Mouse (Mus musculus) CH12.LX (cell line): ENCODE data around the gene Klf9. TPM values are rescaled to one million over a fixed set of nuclear protein-coding genes. Genes with fewer than 3 reads are reported as not detected.
A peak's percentile ranks its signal among the peaks of the same experiment; 100 is the strongest.

Source experiments
- DNase-seq: peaks from one replicate; pipeline ENCODE4 v3.0.0-alpha.2; 2013; ENCODE audit errors: extremely low read depth
- H3K27ac ChIP-seq: 2 replicates; pipeline ENCODE4 v1.5.1; 2012; ENCODE audit warnings: low read depth, mild to moderate bottlenecking, control low read depth, moderate library complexity; ENCODE audit not compliant: insufficient read depth
- H3K27me3 ChIP-seq: replicated peaks from 2 replicates; pipeline ENCODE3; 2012; ENCODE audit warnings: inconsistent platforms
- H3K36me3 ChIP-seq, 2 experiments: replicated peaks in 1 of 2; 2 replicates each; pipeline versions ENCODE3 to v1.6.1; 2012; ENCODE audit warnings: inconsistent platforms in 1 of 2, low read length in 1 of 2, mild to moderate bottlenecking in 1 of 2, mixed read lengths in 1 of 2, moderate library complexity in 1 of 2; ENCODE audit not compliant: control insufficient read depth in 1 of 2, insufficient read depth in 1 of 2
- H3K4me1 ChIP-seq, 2 experiments: 2 replicates each; pipeline ENCODE4 v1.6.1; 2012; ENCODE audit warnings: inconsistent platforms in 1 of 2, moderate library complexity in 1 of 2; ENCODE audit not compliant: insufficient read depth in 2 of 2, control insufficient read depth in 1 of 2
- H3K4me2 ChIP-seq: 2 replicates; pipeline ENCODE4 v1.6.1; 2012; ENCODE audit warnings: low read depth, mild to moderate bottlenecking, control low read depth; ENCODE audit not compliant: poor library complexity, insufficient read depth, severe bottlenecking
- H3K4me3 ChIP-seq, 3 experiments: fragments of 150-350 bp in 1 of 3; sonication (generic) in 1 of 3; replicated peaks in 1 of 3; 2 replicates each; pipeline versions ENCODE3 to v1.5.1; 2011 to 2012; ENCODE audit warnings: low read depth in 2 of 3, low read length in 2 of 3, mild to moderate bottlenecking in 2 of 3, moderate library complexity in 2 of 3, control low read depth in 1 of 3, improper control_type of control experiment in 1 of 3, inconsistent platforms in 1 of 3, mixed read lengths in 1 of 3; ENCODE audit not compliant: poor library complexity in 1 of 3
- H3K79me2 ChIP-seq: replicated peaks from 2 replicates; pipeline ENCODE4 v1.6.1; 2012; ENCODE audit warnings: mild to moderate bottlenecking, moderate library complexity; ENCODE audit not compliant: control insufficient read depth, poor library complexity, insufficient read depth, severe bottlenecking; ENCODE audit errors: extremely low read depth
- H3K9ac ChIP-seq: 2 replicates; pipeline ENCODE4 v1.6.1; 2012; ENCODE audit warnings: low read depth, mild to moderate bottlenecking, control low read depth, moderate library complexity; ENCODE audit not compliant: insufficient read depth
- H3K9me3 ChIP-seq: replicated peaks from 2 replicates; pipeline ENCODE3; 2012; ENCODE audit warnings: low read length, inconsistent platforms, mixed read lengths
- ETS1 ChIP-seq: conservative IDR thresholded peaks from 2 replicates; pipeline ENCODE4 v1.6.1; 2012; ENCODE audit warnings: low read depth, mild to moderate bottlenecking, inconsistent platforms, low read length, improper control_type of control experiment, moderate library complexity
- HCFC1 ChIP-seq: IDR thresholded peaks from 2 replicates; pipeline ENCODE4 v1.6.1; 2012; ENCODE audit warnings: low read depth, mild to moderate bottlenecking, inconsistent platforms, low read length, improper control_type of control experiment
- IRF4 ChIP-seq: IDR thresholded peaks from 2 replicates; pipeline ENCODE4 v1.6.1; 2014; ENCODE audit warnings: low read depth, mild to moderate bottlenecking, inconsistent platforms, low read length, improper control_type of control experiment
- JUN ChIP-seq: IDR thresholded peaks from 2 replicates; pipeline ENCODE4 v1.6.1; 2011; ENCODE audit warnings: low read depth, mild to moderate bottlenecking, low read length, improper control_type of control experiment, moderate library complexity; ENCODE audit not compliant: insufficient read depth
- KAT2A ChIP-seq: IDR thresholded peaks from 2 replicates; pipeline ENCODE4 v1.6.1; 2012; ENCODE audit warnings: low read length, improper control_type of control experiment, inconsistent platforms; ENCODE audit not compliant: insufficient replicate concordance
- MAX ChIP-seq: IDR thresholded peaks from 2 replicates; pipeline ENCODE4 v1.6.1; 2011; ENCODE audit warnings: low read length, improper control_type of control experiment
- MAZ ChIP-seq: IDR thresholded peaks from 2 replicates; pipeline ENCODE4 v1.6.1; 2012; ENCODE audit warnings: low read depth, mild to moderate bottlenecking, inconsistent platforms, low read length, improper control_type of control experiment, moderate library complexity
- MYC ChIP-seq: IDR thresholded peaks from 2 replicates; pipeline ENCODE4 v1.6.1; 2011; ENCODE audit warnings: low read depth, mild to moderate bottlenecking, improper control_type of control experiment, low read length
- NELFE ChIP-seq: IDR thresholded peaks from 2 replicates; pipeline ENCODE4 v1.6.1; 2011; ENCODE audit warnings: low read depth, low read length, improper control_type of control experiment
- POLR2A ChIP-seq: IDR thresholded peaks from 2 replicates; pipeline ENCODE4 v1.6.1; 2011; ENCODE audit warnings: low read depth, mild to moderate bottlenecking, improper control_type of control experiment, low read length
- SIN3A ChIP-seq: IDR thresholded peaks from 2 replicates; pipeline ENCODE4 v1.6.1; 2012; ENCODE audit warnings: low read length, improper control_type of control experiment, inconsistent platforms
- TBP ChIP-seq: conservative IDR thresholded peaks from 2 replicates; pipeline ENCODE4 v1.6.1; 2011; ENCODE audit warnings: low read depth, low read length, improper control_type of control experiment
- TCF12 ChIP-seq: IDR thresholded peaks from 2 replicates; pipeline ENCODE4 v1.6.1; 2014; ENCODE audit warnings: low read depth, mild to moderate bottlenecking, inconsistent platforms, low read length, improper control_type of control experiment
- UBTF ChIP-seq: IDR thresholded peaks from 2 replicates; pipeline ENCODE4 v1.6.1; 2012; ENCODE audit warnings: low read depth, mild to moderate bottlenecking, inconsistent platforms, low read length, improper control_type of control experiment, moderate library complexity
- USF1 ChIP-seq: IDR thresholded peaks from 2 replicates; pipeline ENCODE4 v1.6.1; 2014; ENCODE audit warnings: low read depth, mild to moderate bottlenecking, inconsistent platforms, low read length, improper control_type of control experiment
- USF2 ChIP-seq: conservative IDR thresholded peaks from 2 replicates; pipeline ENCODE4 v1.6.1; 2011; ENCODE audit warnings: low read depth, low read length, improper control_type of control experiment
- ZMIZ1 ChIP-seq: IDR thresholded peaks from 2 replicates; pipeline ENCODE4 v1.6.1; 2012; ENCODE audit warnings: low read depth, mild to moderate bottlenecking, inconsistent platforms, low read length, improper control_type of control experiment
- dilution Hi-C: fragments of 300-500 bp; cut with MboI; formaldehyde crosslinking; loops from 2 replicates; pipeline ENCODE4 v1.14.3; 2020; ENCODE audit warnings: low sequenced_read_pairs; ENCODE audit not compliant: extremely low pct_unique_long_range_greater_than_20kb, extremely low pct_ligation_motif_present
- in situ Hi-C: fragments of 300-500 bp; cut with MboI; formaldehyde crosslinking; loops from 3 replicates; pipeline ENCODE4 v1.14.3; 2019; ENCODE audit warnings: low sequenced_read_pairs, low pct_ligation_motif_present, low pct_unique_long_range_greater_than_20kb, mixed read lengths
- polyA plus RNA-seq: library from polyadenylated mRNA; unstranded; fragments of >175 nt; gene quantifications from 2 replicates; pipeline ENCODE4 v1.2.1, GENCODE M21; 2012; ENCODE audit warnings: low read depth; ENCODE audit not compliant: insufficient read length
- total RNA-seq, 2 experiments: library from RNA; depleted of rRNA; stranded (reverse); fragments of 300-350 nt in 1 of 2; fragments of >200 nt in 1 of 2; gene quantifications; 2 replicates each; pipeline ENCODE4 v1.2.3; 2012 to 2014

Gene Klf9
- total and polyA plus RNA-seq, 3 experiments = not detected

DNA sequence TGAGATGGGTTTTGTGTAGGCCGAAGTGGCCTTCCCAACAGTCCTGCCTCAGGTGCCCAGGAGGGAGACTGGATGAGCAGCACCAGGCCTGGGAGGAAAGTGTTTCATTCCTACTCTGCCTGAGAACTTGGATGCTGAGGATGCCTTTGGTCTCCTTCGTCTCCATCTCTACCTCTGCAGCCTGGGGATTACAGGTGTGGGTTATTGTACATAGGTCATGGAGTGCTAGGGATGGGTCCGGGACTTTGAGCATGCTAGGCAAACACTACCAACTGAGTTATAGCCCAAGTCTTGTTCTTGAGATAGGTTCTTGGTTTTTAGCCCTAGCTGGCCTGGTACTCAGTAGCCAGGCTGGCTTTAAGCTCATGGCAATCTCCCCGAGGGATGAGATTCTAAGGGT is 42.5 kb downstream of the Klf9 start:
- Histone ChIP-seq H3K9me3 (no peaks in the 10 kb centered on the region), H3K79me2 (no peaks in the 10 kb centered on the region), H3K27me3 (no peaks in the 10 kb centered on the region), H3K9ac (no peak overlapping the region), H3K4me2 (no peak overlapping the region), H3K36me3 (peaks cover 5 to 50% of the 10 kb centered on the region in 2 experiments), H3K27ac (no peak overlapping the region), H3K4me1 (peaks cover 0 to 6% of the 10 kb centered on the region in 2 experiments; a peak in 1 of 4 replicates), H3K4me3 (no peak overlapping the region)
- no peak for TF ChIP-seq UBTF
- no peak for DNase-seq
- dilution Hi-C loops = no loop called here
- in situ Hi-C loops = no loop called here

DNA sequence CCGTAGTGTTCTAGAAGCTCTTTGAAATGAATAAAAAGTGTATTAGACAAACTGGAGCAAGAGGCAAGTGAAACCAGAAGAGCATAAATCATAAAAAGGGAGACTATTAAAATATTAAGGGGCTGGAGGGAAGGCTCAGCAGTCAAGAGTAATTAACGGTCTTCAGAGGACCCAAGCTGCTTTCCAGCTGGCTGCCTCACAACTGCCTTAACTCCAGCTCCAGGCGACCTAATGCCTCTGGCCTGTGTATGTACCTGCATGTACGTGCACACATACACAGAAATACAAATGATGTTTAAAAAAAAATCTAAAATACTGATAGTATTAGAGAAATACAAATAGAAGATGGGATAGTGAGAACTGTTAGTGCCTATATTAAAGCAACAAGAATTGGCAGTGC is 43.0 kb downstream of the Klf9 start:
- Histone ChIP-seq H3K9ac (no peak overlapping the region), H3K9me3 (no peaks in the 10 kb centered on the region), H3K4me3 (no peak overlapping the region), H3K27me3 (no peaks in the 10 kb centered on the region), H3K4me1 (peaks cover 0 to 9% of the 10 kb centered on the region in 2 experiments; a peak in 2 of 4 replicates), H3K4me2 (no peak overlapping the region), H3K27ac (no peak overlapping the region), H3K36me3 (peaks cover 5 to 56% of the 10 kb centered on the region in 2 experiments), H3K79me2 (no peaks in the 10 kb centered on the region)
- no peak for TF ChIP-seq JUN
- TF ChIP-seq MYC = no peak
- no peak for TF ChIP-seq IRF4
- no peak for TF ChIP-seq KAT2A
- TF ChIP-seq USF2 = no peak
- TF ChIP-seq HCFC1 = no peak
- TF ChIP-seq SIN3A = no peak
- in situ Hi-C loops (no loop called here), dilution Hi-C loops (no loop called here)
- DNase-seq = no peak

DNA sequence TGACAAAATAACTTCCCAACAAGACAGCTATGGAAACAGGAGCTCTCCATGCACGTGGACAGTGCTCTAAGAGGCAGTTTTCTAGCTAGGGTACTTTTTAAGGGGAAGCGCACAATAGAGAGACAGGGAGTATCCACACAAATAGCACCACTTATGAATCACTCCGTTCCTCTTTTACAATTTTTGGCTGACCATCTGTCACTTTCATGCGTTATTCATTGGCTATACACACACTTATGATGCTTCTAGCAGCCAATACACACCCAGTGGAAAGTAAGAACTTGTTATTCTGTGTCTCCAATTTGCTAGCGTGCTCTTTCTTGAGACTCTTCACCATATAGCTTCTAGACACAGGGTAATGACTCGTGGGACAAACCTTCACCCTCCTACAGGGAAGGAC is 46.7 kb downstream of the Klf9 start:
- TF ChIP-seq ZMIZ1 (no peak), SIN3A (no peak), UBTF (no peak), POLR2A (no peak), ETS1 (no peak), TBP (no peak), MAX (no peak), NELFE (no peak), TCF12 (no peak), MAZ (no peak), USF1 (no peak), USF2 (no peak)
- TF ChIP-seq, all 38 proteins: peak for 0
- DNase-seq = peak; percentile 5
- Histone ChIP-seq H3K36me3 (peaks cover 5 to 73% of the 10 kb centered on the region in 2 experiments), H3K4me2 (no peak overlapping the region), H3K4me1 (peaks cover 0 to 18% of the 10 kb centered on the region in 2 experiments; a peak in 2 of 4 replicates), H3K79me2 (no peaks in the 10 kb centered on the region), H3K4me3 (no peak overlapping the region), H3K27ac (no peak overlapping the region), H3K27me3 (no peaks in the 10 kb centered on the region), H3K9me3 (no peaks in the 10 kb centered on the region), H3K9ac (no peak overlapping the region)
- dilution Hi-C loops = no loop called here
- in situ Hi-C loops = no loop called here
